Mouse (Mus musculus) hindbrain, embryonic 15.5 days (tissue): ENCODE measurements around the gene Sept3. TPM values are rescaled to one million over a fixed set of nuclear protein-coding genes. Genes with fewer than 3 reads are reported as not detected.
A peak's percentile ranks its signal among the peaks of the same experiment; 100 is the strongest.

Experiments
- ATAC-seq: fragments of 200-750 bp; cut with Nextera tagmentation; 2 replicates; pipeline ENCODE4 v1.8.0; 2017; ENCODE audit warnings: low read depth, moderate number of reproducible peaks, moderate TSS enrichment; ENCODE audit not compliant: low FRiP score
- H3K27ac ChIP-seq: fragments of 300-500 bp; sonication (generic); replicated peaks from 2 replicates; pipeline ENCODE4 v1.5.1; 2015; ENCODE audit warnings: mild to moderate bottlenecking, inconsistent platforms
- H3K27me3 ChIP-seq: fragments of 300-500 bp; sonication (generic); 2 replicates; pipeline ENCODE4 v1.6.1; 2015; ENCODE audit warnings: control low read depth, inconsistent platforms
- H3K36me3 ChIP-seq: fragments of 300-500 bp; sonication (generic); 2 replicates; pipeline ENCODE4 v1.6.1; 2015; ENCODE audit warnings: control low read depth, inconsistent platforms
- H3K4me1 ChIP-seq: fragments of 300-500 bp; sonication (generic); replicated peaks from 2 replicates; pipeline ENCODE4 v1.6.1; 2015; ENCODE audit warnings: control low read depth, inconsistent platforms
- H3K4me2 ChIP-seq: fragments of 300-500 bp; sonication (generic); 2 replicates; pipeline ENCODE4 v1.6.1; 2015; ENCODE audit warnings: moderate library complexity, mild to moderate bottlenecking, inconsistent platforms
- H3K4me3 ChIP-seq: fragments of 300-500 bp; sonication (generic); 2 replicates; pipeline ENCODE4 v1.5.1; 2015; ENCODE audit warnings: mild to moderate bottlenecking, inconsistent platforms
- H3K9ac ChIP-seq: fragments of 300-500 bp; sonication (generic); 2 replicates; pipeline ENCODE4 v1.6.1; 2015; ENCODE audit warnings: inconsistent platforms
- H3K9me3 ChIP-seq: fragments of 300-500 bp; sonication (generic); 2 replicates; pipeline ENCODE4 v1.6.1; 2016; ENCODE audit warnings: control low read depth, inconsistent platforms
- WGBS: fragments of 180-500 bp; shearing (Covaris S2); methylation state at CpG from one replicate; pipeline ENCODE4 v1.1.7; 2015; 5-methylcytosine and 5-hydroxymethylcytosine counted together
- polyA plus RNA-seq: library from polyadenylated mRNA; unstranded; fragments of >200 nt; fragmentation: Nextera tagmentation; extraction: Ambion mirVana; gene quantifications from 2 replicates; pipeline ENCODE4 v1.2.1, GENCODE M21; 2015

Gene Sept3
- polyA plus RNA-seq, 1 experiment from 2014 or later, result 408 TPM

DNA sequence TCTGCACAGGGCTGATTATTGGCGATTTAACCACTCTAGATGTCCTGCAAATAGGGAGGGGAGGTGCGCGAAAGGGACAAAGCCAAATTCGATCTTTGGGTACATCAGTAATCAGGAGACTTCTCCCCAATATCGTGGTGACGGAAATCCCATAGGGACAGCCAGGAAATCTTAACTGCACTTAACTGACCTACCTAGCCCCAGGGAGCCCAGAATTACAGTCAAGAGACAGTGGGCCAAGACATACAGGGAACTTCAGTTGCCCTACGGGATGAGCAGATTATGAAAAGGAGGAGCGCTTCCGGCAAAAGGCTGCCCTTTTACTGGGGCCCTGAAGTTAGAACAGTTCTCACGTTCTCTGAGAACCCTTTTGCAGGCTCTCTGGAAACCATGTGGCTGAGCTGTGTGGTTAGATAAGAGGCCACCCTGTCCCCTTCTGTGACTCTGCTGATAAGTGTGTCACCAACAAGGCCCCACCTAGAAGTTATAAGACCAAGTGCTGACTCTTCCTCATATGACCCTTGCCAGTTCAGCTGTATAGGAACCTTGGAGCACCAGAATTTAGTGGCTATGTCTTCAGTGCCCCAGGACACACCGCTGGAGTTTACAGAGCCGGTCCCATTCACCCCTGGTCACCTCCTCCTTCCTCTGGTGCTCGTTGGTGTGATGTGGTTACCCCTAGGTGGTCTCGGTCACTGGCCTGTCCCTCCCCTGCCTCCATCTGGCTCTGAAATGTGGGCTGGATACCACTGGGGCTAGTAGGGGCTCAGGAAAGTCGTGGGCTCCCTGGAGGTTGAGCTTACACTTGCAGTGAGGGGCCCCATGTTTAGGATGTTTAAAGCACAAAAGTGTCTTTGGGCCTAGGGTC is 67.2 kb downstream of the Sept3 start:
- WGBS, result 72% methylated on average over 15 of the region's 15 CpGs
- no peaks in the 10 kb centered on the region for H3K36me3 ChIP-seq
- no peak for ATAC-seq
- H3K4me1 ChIP-seq, result peaks cover 28% of the 10 kb centered on the region
- H3K4me3 ChIP-seq, result no peak overlapping the region; the same call in 1 of the 2 replicates
- no peak overlapping the region for H3K27ac ChIP-seq
- H3K9me3 ChIP-seq, result no peaks in the 10 kb centered on the region
- no peak overlapping the region for H3K9ac ChIP-seq
- H3K27me3 ChIP-seq, result peaks cover 14% of the 10 kb centered on the region
- H3K4me2 ChIP-seq, result peak overlapping the region; percentile 54; the same call in 1 of the 2 replicates

DNA sequence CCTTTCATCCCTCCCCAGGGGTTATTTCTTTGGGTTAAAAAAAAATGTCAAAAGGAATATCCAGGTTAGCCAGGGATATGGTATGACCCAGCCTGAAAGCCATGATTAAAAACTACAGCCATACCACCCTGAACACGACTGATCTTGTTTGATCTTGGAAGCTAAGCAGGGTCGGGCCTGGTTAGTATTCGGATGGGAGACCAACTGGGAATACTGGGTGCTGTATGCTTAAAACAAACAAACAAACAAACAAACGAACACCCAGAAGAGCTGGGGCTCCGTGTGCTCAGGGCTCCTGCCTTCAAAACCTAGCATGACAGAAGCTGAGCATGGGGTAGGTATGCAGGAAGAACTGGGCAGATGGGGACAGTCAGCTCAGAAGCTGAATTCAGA is 67.8 kb downstream of the Sept3 start:
- Histone ChIP-seq H3K4me1 (peaks cover 29% of the 10 kb centered on the region), H3K9me3 (no peaks in the 10 kb centered on the region), H3K4me3 (no peak overlapping the region), H3K4me2 (no peak overlapping the region), H3K36me3 (no peaks in the 10 kb centered on the region), H3K27ac (no peak overlapping the region), H3K27me3 (peaks cover 14% of the 10 kb centered on the region), H3K9ac (no peak overlapping the region)
- WGBS, result 82% methylated on average over 5 of the region's 5 CpGs
- ATAC-seq, result no peak

DNA sequence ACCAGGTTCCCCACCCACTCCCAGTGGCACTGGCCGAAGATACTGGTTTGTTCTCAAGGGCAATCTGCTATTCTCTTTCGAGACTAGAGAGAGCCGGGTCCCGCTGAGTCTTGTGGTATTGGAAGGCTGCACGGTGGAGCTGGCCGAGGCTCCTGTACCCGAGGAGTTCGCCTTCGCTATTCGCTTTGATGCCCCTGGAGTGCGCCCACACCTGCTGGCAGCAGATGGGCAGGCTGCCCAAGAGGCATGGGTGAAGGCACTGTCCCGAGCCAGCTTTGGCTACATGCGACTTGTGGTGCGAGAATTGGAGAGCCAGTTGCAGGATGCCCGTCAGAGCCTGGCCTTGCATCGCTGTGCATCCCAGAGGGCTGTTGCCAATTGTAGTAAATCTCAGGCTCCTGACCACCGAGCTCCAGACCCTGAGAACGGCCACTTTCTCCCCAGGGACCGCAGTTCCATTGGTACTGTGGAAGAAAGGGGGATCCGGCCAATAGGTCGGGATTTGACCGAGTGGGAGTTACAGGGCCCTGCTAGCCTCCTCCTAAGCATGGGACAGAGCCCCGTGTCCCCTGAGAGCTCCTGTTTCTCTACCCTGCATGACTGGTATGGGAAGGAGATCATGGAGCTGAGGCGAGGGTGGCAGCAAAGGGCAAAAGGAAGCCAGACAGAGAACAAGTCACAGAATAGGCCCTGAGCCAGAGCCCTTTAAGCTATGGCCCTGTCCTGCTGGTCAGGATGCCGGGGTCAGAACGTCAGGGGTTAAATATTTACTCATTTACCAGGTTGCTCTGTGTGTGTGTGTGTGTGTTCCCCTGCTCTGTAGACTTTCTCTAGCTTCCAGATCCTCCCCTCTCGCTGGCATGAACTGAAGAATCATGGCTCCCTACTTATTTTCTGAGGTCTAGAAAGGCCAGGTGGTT is 68.9 kb downstream of the Sept3 start:
- Histone ChIP-seq H3K9me3 (no peaks in the 10 kb centered on the region), H3K36me3 (peaks cover 9% of the 10 kb centered on the region), H3K27me3 (peaks cover 14% of the 10 kb centered on the region), H3K27ac (no peak overlapping the region), H3K9ac (no peak overlapping the region), H3K4me1 (peaks cover 26% of the 10 kb centered on the region), H3K4me2 (no peak overlapping the region), H3K4me3 (no peak overlapping the region)
- ATAC-seq, result no peak
- 89% methylated on average over 27 of the region's 27 CpGs for WGBS

Other genes with a start within 250 kb of the Sept3 start
- 52.6 and 55.1 TPM in 2 replicates for gene Desi1, start 241.0 kb upstream of the Sept3 start, polyA plus RNA-seq
- 237 and 238 TPM in 2 replicates for gene Snu13, start 227.3 kb upstream of the Sept3 start, polyA plus RNA-seq
- gene 4930407I10Rik, start 215.7 kb upstream of the Sept3 start, polyA plus RNA-seq, result not detected in 2 replicates
- gene Mei1, start 204.9 kb upstream of the Sept3 start, polyA plus RNA-seq, result 0.08 and 0.09 TPM in 2 replicates
- 11.6 and 12.0 TPM in 2 replicates for gene Ccdc134, start 147.0 kb upstream of the Sept3 start, polyA plus RNA-seq
- 204 and 209 TPM in 2 replicates for gene Srebf2, start 127.7 kb upstream of the Sept3 start, polyA plus RNA-seq
- gene Shisa8, start 62.1 kb upstream of the Sept3 start, polyA plus RNA-seq, result 2.9 and 4.6 TPM in 2 replicates
- 0.37 and 0.69 TPM in 2 replicates for gene Tnfrsf13c, start 50.5 kb upstream of the Sept3 start, polyA plus RNA-seq
- gene Cenpm, start 30.1 kb upstream of the Sept3 start, polyA plus RNA-seq, result 24.0 and 25.4 TPM in 2 replicates
- 15.9 and 16.6 TPM in 2 replicates for gene 1500009C09Rik, start 22.5 kb upstream of the Sept3 start, polyA plus RNA-seq
- gene Wbp2nl, start 24.1 kb downstream of the Sept3 start, polyA plus RNA-seq, result 0.10 and 0.29 TPM in 2 replicates
- 27.9 and 29.5 TPM in 2 replicates for gene Naga, start 64.0 kb downstream of the Sept3 start, polyA plus RNA-seq
- gene Pheta2, start 64.0 kb downstream of the Sept3 start, polyA plus RNA-seq, result 1.9 and 2.0 TPM in 2 replicates
- 367 and 377 TPM in 2 replicates for gene Smdt1, start 64.1 kb downstream of the Sept3 start, polyA plus RNA-seq
- 352 and 391 TPM in 2 replicates for gene Ndufa6, start 79.4 kb downstream of the Sept3 start, polyA plus RNA-seq
- 2.5 and 2.6 TPM in 2 replicates for gene Cyp2d22, start 105.4 kb downstream of the Sept3 start, polyA plus RNA-seq
- not detected in 2 replicates for gene Cyp2d11, start 119.1 kb downstream of the Sept3 start, polyA plus RNA-seq
- gene Cyp2d10, start 132.3 kb downstream of the Sept3 start, polyA plus RNA-seq, result 0.25 TPM in 1 of 2 replicates, not detected in the other
- gene Cyp2d9, start 158.5 kb downstream of the Sept3 start, polyA plus RNA-seq, result not detected in 2 replicates